Mouse (Mus musculus) G1E (cell line): Measurements from ENCODE around the gene Thsd4.

Experiments
- CTCF ChIP-seq: IDR thresholded peaks from 2 replicates; pipeline ENCODE4 v1.5.1; 2012; ENCODE audit warnings: low read depth, low read length, inconsistent platforms, mixed read lengths
- GATA1 ChIP-seq: IDR thresholded peaks from 2 replicates; pipeline ENCODE4 v1.6.1; 2012; ENCODE audit warnings: borderline replicate concordance, low read length, inconsistent platforms, mixed read lengths
- POLR2AphosphoS5 ChIP-seq: IDR thresholded peaks from 2 replicates; pipeline ENCODE4 v1.6.1; 2012; ENCODE audit warnings: low read depth, low read length, inconsistent platforms; ENCODE audit not compliant: insufficient replicate concordance
- TAL1 ChIP-seq: conservative IDR thresholded peaks from 2 replicates; pipeline ENCODE4 v1.6.1; 2012; ENCODE audit warnings: low read depth, low read length, inconsistent platforms, mixed read lengths

GRCm38 (mm10) chr9:60293129-60293528 is 228.7 kb downstream of the Thsd4 start:
- TF ChIP-seq CTCF (no peak), GATA1 (no peak), POLR2AphosphoS5 (no peak), TAL1 (no peak)
